Mouse (Mus musculus) lung, postnatal 0 days (tissue): ENCODE measurements around the gene Grm4.

ENCODE experiments used
- CTCF ChIP-seq: IDR thresholded peaks from 2 replicates; pipeline ENCODE4 v1.5.1; 2016; ENCODE audit warnings: antibody characterized with exemption, mild to moderate bottlenecking
- EP300 ChIP-seq: IDR thresholded peaks from 2 replicates; pipeline ENCODE4 v1.6.1; 2016; ENCODE audit warnings: antibody characterized with exemption, mild to moderate bottlenecking, control low read depth

DNA sequence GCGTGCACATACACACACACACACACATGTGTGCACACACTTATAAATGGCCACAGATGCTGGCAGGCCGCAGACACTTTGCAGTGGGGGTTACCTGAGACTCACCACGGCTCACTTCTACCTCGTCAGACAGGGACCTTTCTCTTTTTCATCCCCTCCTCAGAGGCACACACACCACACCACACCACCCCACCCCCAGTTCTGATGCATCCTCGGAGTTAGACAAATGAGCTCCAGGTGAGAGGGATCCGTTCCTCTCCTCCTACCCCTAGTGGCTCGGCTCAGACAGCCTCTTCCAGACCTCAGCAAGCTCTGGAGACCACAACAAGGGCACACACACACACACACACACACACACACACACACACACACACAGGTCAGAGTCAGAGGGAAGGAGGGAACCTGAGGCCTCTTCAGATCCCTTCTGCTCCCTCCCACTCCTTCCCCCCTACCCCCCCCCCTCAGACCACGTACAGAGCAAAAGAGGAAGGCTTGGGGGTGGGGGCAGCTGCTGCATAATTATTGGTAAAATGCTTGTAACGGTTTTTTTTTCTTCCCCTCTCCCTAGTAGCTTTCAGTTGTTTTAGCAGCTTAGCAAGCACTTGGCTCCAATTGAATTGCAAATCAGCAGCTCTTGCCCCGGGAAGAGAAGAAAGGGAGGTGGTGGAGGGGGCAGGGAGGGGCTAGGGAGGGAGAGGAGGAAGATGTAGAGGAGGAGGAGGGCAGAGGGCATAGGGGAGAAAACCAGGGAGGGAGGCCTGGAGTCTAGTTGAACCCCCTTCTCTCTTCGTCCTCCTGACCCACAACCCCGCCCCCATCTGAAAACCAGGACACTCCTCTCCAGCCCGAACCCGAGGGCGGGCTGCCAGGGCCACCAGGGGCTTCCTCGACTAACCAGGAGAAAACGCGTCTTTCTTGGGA is 19.6 kb downstream of the Grm4 start:
- TF ChIP-seq CTCF (no peak), EP300 (no peak)
